Mouse (Mus musculus) embryonic fibroblast, embryonic 13.5 days (primary cell): Measurements from ENCODE around the gene Mtfmt.

ENCODE experiments used
- CTCF ChIP-seq: IDR thresholded peaks from 2 replicates; pipeline ENCODE4 v1.5.1; 2011; ENCODE audit warnings: mild to moderate bottlenecking, control low read depth, low read length, moderate library complexity, borderline replicate concordance; ENCODE audit not compliant: insufficient read depth
- POLR2A ChIP-seq: IDR thresholded peaks from 2 replicates; pipeline ENCODE4 v1.6.1; 2011; ENCODE audit warnings: low read depth, mild to moderate bottlenecking, control low read depth, low read length, moderate library complexity

- TF ChIP-seq POLR2A (no peak), CTCF (no peak)
Measured at GRCm38 (mm10) chr9:65428003-65428402, 7.6 kb upstream of the Mtfmt start.
